Mouse (Mus musculus) gonadal fat pad, adult 2 months (tissue): Measurements from ENCODE around the gene Lsm4. TPM values are rescaled to one million over a fixed set of nuclear protein-coding genes. Genes with fewer than 3 reads are reported as not detected.

Experiments
- DNase-seq: peaks from one replicate; pipeline ENCODE4 v3.0.0-alpha.2; 2012; ENCODE audit warnings: low read depth
- polyA plus RNA-seq: library from polyadenylated mRNA; depleted of rRNA; stranded (reverse); fragments of >200 nt; gene quantifications from 2 replicates; pipeline ENCODE4 v1.2.3, GENCODE M21; 2012; rRNA removed

Lsm4 gene
- polyA plus RNA-seq, 1 experiment: 91.6 TPM

DNA sequence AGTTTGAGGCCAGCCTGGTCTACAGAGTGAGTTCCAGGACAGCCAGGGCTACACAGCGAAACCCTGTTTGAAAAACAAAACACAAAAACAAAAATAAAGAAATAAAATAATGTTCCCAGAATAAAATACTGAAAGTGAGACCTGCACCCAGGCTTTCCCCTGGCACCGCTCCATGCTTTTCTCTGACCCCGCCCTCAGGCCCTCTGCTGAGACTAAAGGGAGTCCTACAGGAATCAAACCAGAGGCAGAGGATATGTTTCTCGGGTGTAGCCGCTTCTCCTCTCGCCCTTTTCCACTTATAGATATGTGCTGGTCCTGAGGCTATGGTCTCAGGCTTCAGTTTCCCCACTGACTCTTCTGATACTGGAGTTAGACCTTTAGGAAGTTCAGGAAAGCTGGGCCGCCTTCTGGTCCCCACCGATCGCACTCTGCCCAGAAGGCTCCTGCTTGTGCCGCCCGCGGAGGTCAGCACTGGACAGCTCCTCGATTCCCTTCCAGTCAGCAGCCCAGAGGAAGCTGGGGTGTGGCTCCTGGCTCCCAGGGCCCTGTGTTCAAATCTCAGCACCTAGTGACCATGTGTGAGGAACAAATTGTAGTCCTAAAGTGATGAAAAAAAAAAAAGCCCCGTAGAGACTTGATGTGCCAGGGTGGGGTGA, 52.9 kb downstream of the Lsm4 start:
- DNase-seq: no peak

DNA sequence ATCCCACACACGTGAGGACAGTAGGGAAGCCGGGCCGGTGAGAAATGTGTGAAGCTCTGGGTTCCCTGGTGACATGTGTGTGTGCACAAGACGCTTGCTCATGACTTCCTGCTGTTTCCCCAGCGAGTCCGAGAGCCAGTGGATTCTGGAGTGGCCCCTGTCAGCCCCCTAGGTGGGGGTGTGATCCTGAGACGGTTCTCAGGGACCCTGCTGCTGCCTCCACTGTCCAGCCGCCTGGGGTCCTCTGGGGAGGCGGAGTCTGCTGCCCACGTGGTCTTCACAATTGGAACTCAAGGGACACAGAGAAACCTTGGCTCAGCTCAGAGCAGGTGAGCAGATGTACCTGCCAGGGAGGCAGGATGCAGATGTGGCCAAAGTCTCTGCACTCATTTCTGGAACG, 53.7 kb downstream of the Lsm4 start:
- no peak for DNase-seq

Other genes starting within 250 kb of the Lsm4 start
- 19.9 and 27.6 TPM in 2 replicates for gene Crtc1, start 233.7 kb upstream of the Lsm4 start, polyA plus RNA-seq
- gene Klhl26, start 196.3 kb upstream of the Lsm4 start, polyA plus RNA-seq: 48.4 and 50.6 TPM in 2 replicates
- 0.35 and 0.53 TPM in 2 replicates for gene Tmem59l, start 185.9 kb upstream of the Lsm4 start, polyA plus RNA-seq
- 5.5 and 6.9 TPM in 2 replicates for gene Crlf1, start 180.1 kb upstream of the Lsm4 start, polyA plus RNA-seq
- gene Rex1bd, start 166.5 kb upstream of the Lsm4 start, polyA plus RNA-seq: 202 and 238 TPM in 2 replicates
- gene Uba52, start 162.4 kb upstream of the Lsm4 start, polyA plus RNA-seq: 662 and 697 TPM in 2 replicates
- gene Fkbp8, start 145.5 kb upstream of the Lsm4 start, polyA plus RNA-seq: 399 and 446 TPM in 2 replicates
- gene Kxd1, start 145.3 kb upstream of the Lsm4 start, polyA plus RNA-seq: 92.8 and 107 TPM in 2 replicates
- 18.4 and 23.9 TPM in 2 replicates for gene Ell, start 133.8 kb upstream of the Lsm4 start, polyA plus RNA-seq
- 575 and 782 TPM in 2 replicates for gene Isyna1, start 78.9 kb upstream of the Lsm4 start, polyA plus RNA-seq
- 188 and 229 TPM in 2 replicates for gene Ssbp4, start 64.4 kb upstream of the Lsm4 start, polyA plus RNA-seq
- 8.4 and 9.6 TPM in 2 replicates for gene Lrrc25, start 57.1 kb upstream of the Lsm4 start, polyA plus RNA-seq
- gene Gdf15, start 40.8 kb upstream of the Lsm4 start, polyA plus RNA-seq: 4.5 and 5.5 TPM in 2 replicates
- 69.8 and 71.9 TPM in 2 replicates for gene Pgpep1, start 12.9 kb upstream of the Lsm4 start, polyA plus RNA-seq
- 170 and 254 TPM in 2 replicates for gene Jund, start 25.7 kb downstream of the Lsm4 start, polyA plus RNA-seq
- 0.55 and 1.0 TPM in 2 replicates for gene Iqcn, start 30.2 kb downstream of the Lsm4 start, polyA plus RNA-seq
- 0.35 and 0.63 TPM in 2 replicates for gene Gm3336, start 45.3 kb downstream of the Lsm4 start, polyA plus RNA-seq
- 9.4 and 9.9 TPM in 2 replicates for gene Pde4c, start 50.5 kb downstream of the Lsm4 start, polyA plus RNA-seq
- gene Rab3a, start 81.4 kb downstream of the Lsm4 start, polyA plus RNA-seq: 55.5 and 56.3 TPM in 2 replicates
- 127 and 143 TPM in 2 replicates for gene Mpv17l2, start 87.7 kb downstream of the Lsm4 start, polyA plus RNA-seq
- gene Pik3r2, start 103.5 kb downstream of the Lsm4 start, polyA plus RNA-seq: 92.1 and 92.3 TPM in 2 replicates
- gene Mast3, start 131.8 kb downstream of the Lsm4 start, polyA plus RNA-seq: 56.6 and 85.2 TPM in 2 replicates
- 1.1 and 1.3 TPM in 2 replicates for gene Il12rb1, start 135.2 kb downstream of the Lsm4 start, polyA plus RNA-seq
- gene Arrdc2, start 166.5 kb downstream of the Lsm4 start, polyA plus RNA-seq: 134 and 150 TPM in 2 replicates
- gene Kcnn1, start 190.0 kb downstream of the Lsm4 start, polyA plus RNA-seq: 4.3 and 5.6 TPM in 2 replicates
- 38.1 and 44.2 TPM in 2 replicates for gene Ccdc124, start 200.7 kb downstream of the Lsm4 start, polyA plus RNA-seq
- gene Slc5a5, start 219.5 kb downstream of the Lsm4 start, polyA plus RNA-seq: 0.46 and 0.69 TPM in 2 replicates
- 3,173 and 3,579 TPM in 2 replicates for gene Rpl18a, start 224.2 kb downstream of the Lsm4 start, polyA plus RNA-seq
- gene Map1s, start 232.7 kb downstream of the Lsm4 start, polyA plus RNA-seq: 27.7 and 32.4 TPM in 2 replicates